Mouse (Mus musculus): ENCODE results near the gene Gabrb2. TPM values are rescaled to one million over a fixed set of nuclear protein-coding genes. Genes with fewer than 3 reads are reported as not detected.

Gabrb2 gene
- polyA plus RNA-seq (2014; fragmentation: Nextera tagmentation; extraction: Ambion mirVana): 21.9 and 25.5 TPM in 2 replicates

- peak within 1 kb of the TSS; percentile 57 for H3K4me3 ChIP-seq (replicated peaks; ENCODE audit: low read length)
- no peaks in the 10 kb centered on the region for H3K27me3 ChIP-seq (ENCODE audit: control insufficient read depth, insufficient read depth, low read length)
- DNase-seq (ENCODE audit: low spot score): peak; percentile 33
- no peak; the same call in 1 of the 2 replicates for ATAC-seq (ENCODE audit: low FRiP score)
- 24% methylated on average over 19 of the region's 20 CpGs for WGBS
- peak within 1 kb of the TSS; percentile 88 for H3K27ac ChIP-seq
- H3K36me3 ChIP-seq (replicated peaks; ENCODE audit: control insufficient read depth, insufficient read depth): no peaks in the 10 kb centered on the region
- H3K9ac ChIP-seq: peak within 1 kb of the TSS; percentile 70
- no peaks in the 10 kb centered on the region for H3K9me3 ChIP-seq (ENCODE audit: control insufficient read depth, low read length)
- peak within 1 kb of the TSS; percentile 84 for H3K4me2 ChIP-seq (replicated peaks)
- H3K4me1 ChIP-seq (replicated peaks; ENCODE audit: control insufficient read depth, insufficient read depth, low read length): peaks cover 4% of the 10 kb centered on the region; the same call in 1 of the 2 replicates
Observed at GRCm38 (mm10) chr11:42418996-42419782, at the start of gene Gabrb2. Gene Gabrb2, plus strand, starts transcription at chr11:42419757.

- no peaks in the 10 kb centered on the region for H3K4me1 ChIP-seq (replicated peaks; ENCODE audit: control insufficient read depth, insufficient read depth, low read length)
- H3K27ac ChIP-seq: no peak overlapping the region
- no peak overlapping the region for H3K9ac ChIP-seq
- H3K27me3 ChIP-seq (ENCODE audit: control insufficient read depth, insufficient read depth, low read length): no peaks in the 10 kb centered on the region
- WGBS: 86% methylated on average over 2 of the region's 2 CpGs
- no peak for DNase-seq (ENCODE audit: low spot score)
- H3K36me3 ChIP-seq (replicated peaks; ENCODE audit: control insufficient read depth, insufficient read depth): no peaks in the 10 kb centered on the region
- no peak overlapping the region for H3K4me2 ChIP-seq (replicated peaks)
- H3K9me3 ChIP-seq (ENCODE audit: control insufficient read depth, low read length): no peaks in the 10 kb centered on the region
- no peak overlapping the region for H3K4me3 ChIP-seq (replicated peaks; ENCODE audit: low read length)
- no peak for ATAC-seq (ENCODE audit: low FRiP score)
Observed at GRCm38 (mm10) chr11:42378983-42379382, 40.6 kb upstream of the Gabrb2 start.

GRCm38 (mm10) chr11:42386486-42386885 is 33.1 kb upstream of the Gabrb2 start:
- Histone ChIP-seq H3K4me3 (replicated peaks; ENCODE audit: low read length) (no peak overlapping the region), H3K9me3 (ENCODE audit: control insufficient read depth, low read length) (no peaks in the 10 kb centered on the region), H3K36me3 (replicated peaks; ENCODE audit: control insufficient read depth, insufficient read depth) (no peaks in the 10 kb centered on the region), H3K27ac (no peak overlapping the region), H3K4me2 (replicated peaks) (no peak overlapping the region), H3K4me1 (replicated peaks; ENCODE audit: control insufficient read depth, insufficient read depth, low read length) (no peaks in the 10 kb centered on the region), H3K9ac (no peak overlapping the region), H3K27me3 (ENCODE audit: control insufficient read depth, insufficient read depth, low read length) (no peaks in the 10 kb centered on the region)
- DNase-seq (ENCODE audit: low spot score): no peak
- WGBS: 84% methylated on average over 4 of the region's 4 CpGs
- no peak for ATAC-seq (ENCODE audit: low FRiP score)

- 80% methylated on average over 3 of the region's 3 CpGs for WGBS
- H3K36me3 ChIP-seq (replicated peaks; ENCODE audit: control insufficient read depth, insufficient read depth): no peaks in the 10 kb centered on the region
- no peaks in the 10 kb centered on the region for H3K27me3 ChIP-seq (ENCODE audit: control insufficient read depth, insufficient read depth, low read length)
- H3K9ac ChIP-seq: no peak overlapping the region
- no peak overlapping the region for H3K27ac ChIP-seq
- no peak overlapping the region for H3K4me2 ChIP-seq (replicated peaks)
- no peak for DNase-seq (ENCODE audit: low spot score)
- H3K9me3 ChIP-seq (ENCODE audit: control insufficient read depth, low read length): no peaks in the 10 kb centered on the region
- no peaks in the 10 kb centered on the region for H3K4me1 ChIP-seq (replicated peaks; ENCODE audit: control insufficient read depth, insufficient read depth, low read length)
- ATAC-seq (ENCODE audit: low FRiP score): no peak
- no peak overlapping the region for H3K4me3 ChIP-seq (replicated peaks; ENCODE audit: low read length)
Observed at GRCm38 (mm10) chr11:42390682-42391290, 28.8 kb upstream of the Gabrb2 start.

GRCm38 (mm10) chr11:42393451-42393850 is 26.1 kb upstream of the Gabrb2 start:
- no peaks in the 10 kb centered on the region for H3K9me3 ChIP-seq (ENCODE audit: control insufficient read depth, low read length)
- no peak overlapping the region for H3K4me2 ChIP-seq (replicated peaks)
- H3K27me3 ChIP-seq (ENCODE audit: control insufficient read depth, insufficient read depth, low read length): no peaks in the 10 kb centered on the region
- DNase-seq (ENCODE audit: low spot score): no peak
- ATAC-seq (ENCODE audit: low FRiP score): no peak
- no peak overlapping the region for H3K27ac ChIP-seq
- WGBS: 83% methylated on average over 4 of the region's 4 CpGs
- no peak overlapping the region for H3K9ac ChIP-seq
- no peaks in the 10 kb centered on the region for H3K4me1 ChIP-seq (replicated peaks; ENCODE audit: control insufficient read depth, insufficient read depth, low read length)
- no peak overlapping the region for H3K4me3 ChIP-seq (replicated peaks; ENCODE audit: low read length)
- H3K36me3 ChIP-seq (replicated peaks; ENCODE audit: control insufficient read depth, insufficient read depth): no peaks in the 10 kb centered on the region

- ATAC-seq (ENCODE audit: low FRiP score) (peak; percentile 82), DNase-seq (ENCODE audit: low spot score) (peak; percentile 58)
- Histone ChIP-seq H3K36me3 (replicated peaks; ENCODE audit: control insufficient read depth, insufficient read depth) (no peaks in the 10 kb centered on the region), H3K4me1 (replicated peaks; ENCODE audit: control insufficient read depth, insufficient read depth, low read length) (peaks cover 4% of the 10 kb centered on the region; the same call in 1 of the 2 replicates), H3K27ac (peak overlapping the region; percentile 88), H3K4me2 (replicated peaks) (peak overlapping the region; percentile 84), H3K4me3 (replicated peaks; ENCODE audit: low read length) (peak overlapping the region; percentile 57), H3K27me3 (ENCODE audit: control insufficient read depth, insufficient read depth, low read length) (no peaks in the 10 kb centered on the region), H3K9ac (peak overlapping the region; percentile 70), H3K9me3 (ENCODE audit: control insufficient read depth, low read length) (no peaks in the 10 kb centered on the region)
- under 1% methylated on average over 21 of the region's 40 CpGs for WGBS
Observed at GRCm38 (mm10) chr11:42419791-42420633, 455 bp downstream of the Gabrb2 start.

- peak overlapping the region; percentile 88 for H3K27ac ChIP-seq
- no peaks in the 10 kb centered on the region for H3K27me3 ChIP-seq (ENCODE audit: control insufficient read depth, insufficient read depth, low read length)
- ATAC-seq (ENCODE audit: low FRiP score): peak; percentile 67
- H3K36me3 ChIP-seq (replicated peaks; ENCODE audit: control insufficient read depth, insufficient read depth): no peaks in the 10 kb centered on the region
- H3K4me2 ChIP-seq (replicated peaks): peak overlapping the region; percentile 84
- peak; percentile 81 for DNase-seq (ENCODE audit: low spot score)
- H3K9me3 ChIP-seq (ENCODE audit: control insufficient read depth, low read length): no peaks in the 10 kb centered on the region
- WGBS: 1% methylated on average over 21 of the region's 21 CpGs
- peak overlapping the region; percentile 70 for H3K9ac ChIP-seq
- H3K4me3 ChIP-seq (replicated peaks; ENCODE audit: low read length): peak overlapping the region; percentile 57
- H3K4me1 ChIP-seq (replicated peaks; ENCODE audit: control insufficient read depth, insufficient read depth, low read length): peaks cover 4% of the 10 kb centered on the region; the same call in 1 of the 2 replicates
Observed at GRCm38 (mm10) chr11:42420634-42421470, 1.3 kb downstream of the Gabrb2 start.

- ATAC-seq (ENCODE audit: low FRiP score) (no peak), DNase-seq (ENCODE audit: low spot score) (peak; percentile 65)
- H3K9ac ChIP-seq: no peak overlapping the region
Observed at GRCm38 (mm10) chr11:42423231-42423630, 3.7 kb downstream of the Gabrb2 start.

More at GRCm38 (mm10) chr11:42423231-42423630, 3.7 kb downstream of the Gabrb2 start:
- Histone ChIP-seq H3K4me3 (replicated peaks; ENCODE audit: low read length) (no peak overlapping the region), H3K4me1 (replicated peaks; ENCODE audit: control insufficient read depth, insufficient read depth, low read length) (peaks cover 4% of the 10 kb centered on the region; the same call in 1 of the 2 replicates), H3K27ac (no peak overlapping the region), H3K36me3 (replicated peaks; ENCODE audit: control insufficient read depth, insufficient read depth) (no peaks in the 10 kb centered on the region), H3K4me2 (replicated peaks) (peak overlapping the region; percentile 84), H3K27me3 (ENCODE audit: control insufficient read depth, insufficient read depth, low read length) (no peaks in the 10 kb centered on the region), H3K9me3 (ENCODE audit: control insufficient read depth, low read length) (no peaks in the 10 kb centered on the region)
- 7% methylated on average over 3 of the region's 3 CpGs for WGBS

Data from hindbrain, embryonic 14.5 days (tissue).